Mouse (Mus musculus) hindbrain, embryonic 10.5 days (tissue): ENCODE results near the gene Tmem116. TPM values are rescaled to one million over a fixed set of nuclear protein-coding genes. Genes with fewer than 3 reads are reported as not detected.
A peak's percentile ranks its signal among the peaks of the same experiment; 100 is the strongest.

ENCODE experiments used
- DNase-seq: peaks from one replicate; pipeline ENCODE4 v3.0.0-alpha.2; 2017; ENCODE audit warnings: low spot score
- H3K27ac ChIP-seq: fragments of 300-500 bp; sonication (generic); 2 replicates; pipeline ENCODE4 v1.5.1; 2016; ENCODE audit warnings: mild to moderate bottlenecking, moderate library complexity
- H3K27me3 ChIP-seq: fragments of 300-500 bp; sonication (generic); 2 replicates; pipeline ENCODE4 v1.6.1; 2016; ENCODE audit warnings: mild to moderate bottlenecking; ENCODE audit not compliant: poor library complexity, insufficient read depth, severe bottlenecking
- H3K36me3 ChIP-seq: fragments of 300-500 bp; sonication (generic); 2 replicates; pipeline ENCODE4 v1.6.1; 2016; ENCODE audit warnings: mild to moderate bottlenecking, moderate library complexity
- H3K4me1 ChIP-seq: fragments of 300-500 bp; sonication (generic); replicated peaks from 2 replicates; pipeline ENCODE4 v1.6.1; 2016; ENCODE audit warnings: mild to moderate bottlenecking
- H3K4me3 ChIP-seq: fragments of 300-500 bp; sonication (generic); 2 replicates; pipeline ENCODE4 v1.5.1; 2016; ENCODE audit warnings: mild to moderate bottlenecking, moderate library complexity
- H3K9me3 ChIP-seq: fragments of 300-500 bp; sonication (generic); 2 replicates; pipeline ENCODE4 v1.6.1; 2016; ENCODE audit warnings: mild to moderate bottlenecking, moderate library complexity
- WGBS: fragments of 180-500 bp; shearing (Covaris S2); methylation state at CpG from one replicate; pipeline ENCODE4 v1.1.7; 2016; 5-methylcytosine and 5-hydroxymethylcytosine counted together
- polyA plus RNA-seq: library from polyadenylated mRNA; unstranded; fragments of >200 nt; fragmentation: Nextera tagmentation; extraction: Ambion mirVana; gene quantifications from 2 replicates; pipeline ENCODE4 v1.2.1, GENCODE M21; 2016

Gene Tmem116
- polyA plus RNA-seq, 1 experiment from 2014 or later = 0.93 TPM

GRCm38 (mm10) chr5:121525774-121526450, 74.2 kb downstream of the Tmem116 start:
- H3K4me1 ChIP-seq = no peaks in the 10 kb centered on the region
- no peaks in the 10 kb centered on the region for H3K27me3 ChIP-seq
- no peak for DNase-seq
- H3K27ac ChIP-seq = no peak overlapping the region
- 87% methylated on average over 14 of the region's 14 CpGs for WGBS
- no peaks in the 10 kb centered on the region for H3K9me3 ChIP-seq
- no peak overlapping the region for H3K4me3 ChIP-seq
- peaks cover 92% of the 10 kb centered on the region for H3K36me3 ChIP-seq

DNA sequence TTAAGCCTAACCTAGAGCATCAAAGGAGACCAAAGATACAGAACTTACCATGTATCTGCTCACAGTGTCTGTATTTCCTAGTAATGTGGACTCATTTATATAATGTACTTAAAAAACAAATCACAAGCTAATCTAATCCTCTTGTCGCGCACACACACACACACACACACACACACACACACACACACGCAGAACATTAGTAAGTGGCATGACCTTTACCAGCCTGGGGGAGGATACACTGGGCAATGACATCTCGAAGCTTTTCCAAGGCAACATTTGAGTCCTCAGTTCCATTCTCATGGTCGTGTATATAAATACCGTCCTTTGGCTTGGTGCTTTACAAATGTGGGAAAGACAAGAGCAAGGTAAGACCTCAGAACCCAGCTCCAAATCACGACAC, 74.8 kb downstream of the Tmem116 start:
- DNase-seq = no peak
- H3K27ac ChIP-seq = no peak overlapping the region
- H3K4me3 ChIP-seq = no peak overlapping the region
- H3K4me1 ChIP-seq = no peaks in the 10 kb centered on the region
- WGBS = 85% methylated on average over 7 of the region's 7 CpGs
- H3K36me3 ChIP-seq = peaks cover 92% of the 10 kb centered on the region
- no peaks in the 10 kb centered on the region for H3K9me3 ChIP-seq
- H3K27me3 ChIP-seq = no peaks in the 10 kb centered on the region

- 72% methylated on average over 8 of the region's 8 CpGs for WGBS
- Histone ChIP-seq H3K4me1 (no peaks in the 10 kb centered on the region), H3K27ac (no peak overlapping the region), H3K9me3 (no peaks in the 10 kb centered on the region), H3K4me3 (no peak overlapping the region), H3K36me3 (peaks cover 92% of the 10 kb centered on the region), H3K27me3 (no peaks in the 10 kb centered on the region)
- peak; percentile 12 for DNase-seq
These were observed 75.3 kb downstream of the Tmem116 start for GRCm38 (mm10) chr5:121526961-121527360.

- Histone ChIP-seq H3K9me3 (no peaks in the 10 kb centered on the region), H3K36me3 (peaks cover 97% of the 10 kb centered on the region), H3K27me3 (no peaks in the 10 kb centered on the region), H3K4me3 (no peak overlapping the region), H3K4me1 (peaks cover 11% of the 10 kb centered on the region), H3K27ac (no peak overlapping the region)
- DNase-seq = no peak
- 93% methylated on average over 5 of the region's 5 CpGs for WGBS
These were observed 82.8 kb downstream of the Tmem116 start for GRCm38 (mm10) chr5:121534521-121534920.

DNA sequence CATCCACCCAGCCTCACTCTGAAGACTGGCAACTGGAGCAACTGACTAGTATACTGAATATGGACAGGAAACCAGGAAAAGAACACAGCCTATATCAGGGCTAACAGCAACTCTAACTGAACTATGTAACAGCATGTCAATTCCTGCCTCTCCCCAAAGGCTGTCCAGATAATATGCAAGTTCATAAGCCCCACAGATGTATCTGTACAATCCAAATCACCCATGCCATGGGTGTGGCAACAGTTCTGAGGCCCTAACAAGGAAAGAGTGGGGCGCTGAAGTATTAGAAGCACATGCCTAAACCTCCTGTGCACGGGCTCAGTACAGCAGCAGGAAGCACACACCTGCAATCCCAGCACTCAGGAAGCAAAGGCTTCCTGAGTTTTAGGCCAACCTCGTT, 83.4 kb downstream of the Tmem116 start:
- WGBS = 95% methylated on average over 3 of the region's 3 CpGs
- H3K9me3 ChIP-seq = no peaks in the 10 kb centered on the region
- H3K27me3 ChIP-seq = no peaks in the 10 kb centered on the region
- no peak overlapping the region for H3K4me3 ChIP-seq
- no peak for DNase-seq
- H3K27ac ChIP-seq = no peak overlapping the region
- peaks cover 94% of the 10 kb centered on the region for H3K36me3 ChIP-seq
- H3K4me1 ChIP-seq = peaks cover 11% of the 10 kb centered on the region

- Histone ChIP-seq H3K4me3 (no peak overlapping the region), H3K4me1 (peaks cover 11% of the 10 kb centered on the region), H3K36me3 (peaks cover 82% of the 10 kb centered on the region), H3K27ac (no peak overlapping the region), H3K9me3 (no peaks in the 10 kb centered on the region), H3K27me3 (no peaks in the 10 kb centered on the region)
- WGBS = 65% methylated on average over 7 of the region's 7 CpGs
- DNase-seq = no peak
These were observed 85.3 kb downstream of the Tmem116 start for GRCm38 (mm10) chr5:121536921-121537555.

DNA sequence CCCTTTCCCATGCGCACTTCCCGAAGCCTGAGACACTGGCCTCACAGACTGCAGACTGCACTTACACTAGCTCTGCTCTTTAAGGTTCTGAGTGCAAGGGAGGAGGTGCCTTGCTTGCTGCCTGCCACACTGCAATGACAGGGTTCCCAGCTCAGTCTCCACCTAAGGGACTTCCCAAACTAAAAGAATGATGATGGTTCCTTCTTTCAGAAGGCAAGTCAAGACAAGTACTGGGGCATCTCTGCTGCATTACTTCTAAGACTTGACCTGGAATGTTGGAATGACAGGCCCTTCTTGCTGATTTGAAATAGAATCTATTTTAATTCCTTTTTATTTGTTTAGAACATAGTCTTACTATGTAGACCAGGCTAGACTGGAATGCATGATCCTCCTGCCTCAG, 85.9 kb downstream of the Tmem116 start:
- DNase-seq = no peak
- no peaks in the 10 kb centered on the region for H3K27me3 ChIP-seq
- peaks cover 14% of the 10 kb centered on the region for H3K4me1 ChIP-seq
- 85% methylated on average over 2 of the region's 2 CpGs for WGBS
- H3K4me3 ChIP-seq = no peak overlapping the region
- no peak overlapping the region for H3K27ac ChIP-seq
- no peaks in the 10 kb centered on the region for H3K9me3 ChIP-seq
- peaks cover 77% of the 10 kb centered on the region for H3K36me3 ChIP-seq

GRCm38 (mm10) chr5:121540066-121540465, 88.4 kb downstream of the Tmem116 start:
- no peak overlapping the region for H3K27ac ChIP-seq
- DNase-seq = no peak
- peaks cover 54% of the 10 kb centered on the region for H3K36me3 ChIP-seq
- WGBS = 94% methylated on average over 5 of the region's 5 CpGs
- peaks cover 33% of the 10 kb centered on the region for H3K4me1 ChIP-seq
- H3K4me3 ChIP-seq = no peak overlapping the region
- no peaks in the 10 kb centered on the region for H3K9me3 ChIP-seq
- no peaks in the 10 kb centered on the region for H3K27me3 ChIP-seq

DNA sequence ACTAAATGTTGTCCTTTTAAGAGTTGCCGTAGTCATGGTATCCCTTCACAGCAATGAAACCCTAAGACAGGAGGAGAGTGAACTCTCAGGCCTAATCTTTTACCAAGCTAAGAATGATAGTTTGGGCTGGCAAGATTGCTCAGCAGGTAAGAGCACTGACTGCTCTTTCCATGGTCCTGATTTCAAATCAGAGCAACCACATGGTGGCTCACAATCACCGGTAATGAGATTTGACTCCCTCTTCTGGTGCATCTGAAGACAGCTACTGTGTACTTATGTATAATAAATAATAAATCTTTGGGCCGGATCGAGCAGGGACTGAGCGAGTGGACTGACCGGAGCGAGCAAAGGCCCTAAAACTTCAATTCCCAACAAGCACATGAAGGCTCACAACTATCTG, 89.5 kb downstream of the Tmem116 start:
- peaks cover 34% of the 10 kb centered on the region for H3K4me1 ChIP-seq
- H3K4me3 ChIP-seq = no peak overlapping the region
- no peaks in the 10 kb centered on the region for H3K27me3 ChIP-seq
- H3K9me3 ChIP-seq = no peaks in the 10 kb centered on the region
- 93% methylated on average over 7 of the region's 7 CpGs for WGBS
- DNase-seq = no peak
- H3K36me3 ChIP-seq = peaks cover 42% of the 10 kb centered on the region
- H3K27ac ChIP-seq = no peak overlapping the region

DNA sequence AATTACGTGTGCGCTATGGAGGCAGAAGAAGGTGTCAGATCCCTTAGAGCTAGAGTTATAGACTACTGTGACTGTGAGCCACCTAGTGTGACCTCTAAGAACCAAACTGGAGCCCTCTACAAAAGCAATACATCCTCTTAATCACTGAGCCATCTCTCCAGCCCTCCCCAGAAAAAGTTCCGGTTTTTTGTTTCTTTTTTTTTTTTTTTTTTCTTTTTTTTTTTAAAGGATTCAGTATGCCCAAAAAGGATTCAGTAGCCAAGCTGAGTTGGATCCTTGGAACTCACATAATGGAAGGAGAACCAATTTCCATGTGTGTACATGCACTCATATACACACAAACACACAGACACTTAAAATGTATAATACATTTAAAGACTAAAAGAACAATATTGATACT, 91.7 kb downstream of the Tmem116 start:
- no peak overlapping the region for H3K4me3 ChIP-seq
- H3K9me3 ChIP-seq = no peaks in the 10 kb centered on the region
- H3K27ac ChIP-seq = no peak overlapping the region
- no peaks in the 10 kb centered on the region for H3K27me3 ChIP-seq
- DNase-seq = no peak
- H3K4me1 ChIP-seq = peaks cover 29% of the 10 kb centered on the region
- 88% methylated on average over 3 of the region's 3 CpGs for WGBS
- peaks cover 21% of the 10 kb centered on the region for H3K36me3 ChIP-seq

DNA sequence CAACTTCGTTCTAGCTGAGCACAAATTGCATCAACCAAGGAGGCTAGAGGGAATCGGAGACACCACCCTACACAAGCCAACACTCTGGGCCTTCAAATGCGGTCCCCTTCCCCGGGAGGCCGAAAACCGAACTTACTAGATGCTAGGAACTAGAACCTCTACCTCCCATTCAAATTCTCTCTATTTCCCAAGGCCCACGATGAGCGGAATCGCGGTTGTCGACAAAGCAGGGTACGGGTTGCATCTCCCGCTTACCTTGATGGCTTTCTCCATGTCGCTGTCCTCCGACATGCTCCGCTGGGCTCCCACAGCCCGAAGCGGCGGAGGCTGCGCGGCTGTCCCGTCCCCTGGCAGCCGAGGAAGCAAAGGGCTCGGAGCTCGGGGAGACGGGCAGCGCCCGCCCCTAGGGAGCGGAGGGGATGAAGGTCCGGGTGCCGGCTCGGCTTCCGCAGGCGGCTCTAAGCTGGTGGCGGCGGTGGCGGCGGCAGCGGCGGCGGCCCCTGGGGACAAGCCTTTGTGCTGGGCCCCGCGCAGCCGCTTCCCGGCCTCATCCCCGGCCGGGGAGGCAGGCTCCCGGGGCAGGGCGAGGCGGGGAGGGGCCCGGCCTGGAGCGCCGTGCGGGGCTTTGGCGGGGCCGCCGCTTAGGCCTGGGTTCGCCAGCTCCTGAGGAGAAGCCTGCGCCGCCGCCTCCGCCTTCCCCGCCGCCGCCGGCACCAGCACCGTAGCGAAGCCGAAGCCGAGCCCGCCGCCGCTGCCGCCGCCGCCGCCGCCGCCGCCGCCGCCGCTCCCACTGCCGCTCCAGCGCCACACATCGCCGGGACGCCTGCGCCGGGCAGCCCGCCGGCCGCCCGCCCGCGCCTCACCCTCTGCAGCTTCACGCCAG, 93.5 kb downstream of the Tmem116 start, which contains the start of the genes Adam1a and Gm42878:
Gene Adam1a (minus strand): TSS at position 573 of the 883 bp plus-strand sequence.
Gene Gm42878 (minus strand): TSS at position 573 of the 883 bp plus-strand sequence.
- Histone ChIP-seq H3K4me3 (peak within 1 kb of the TSS; percentile 100), H3K36me3 (0 out of 2 replicates have a peak, but pooled peaks cover 6% of the 10 kb centered on the region), H3K27me3 (no peaks in the 10 kb centered on the region), H3K4me1 (peaks cover 29% of the 10 kb centered on the region), H3K27ac (peak within 1 kb of the TSS; percentile 99), H3K9me3 (no peaks in the 10 kb centered on the region)
- WGBS = under 1% methylated on average over 97 of the region's 97 CpGs
- DNase-seq = peak; percentile 43

- 2% methylated on average over 55 of the region's 55 CpGs for WGBS
- peak within 1 kb of the TSS; percentile 99 for H3K27ac ChIP-seq
- no peaks in the 10 kb centered on the region for H3K9me3 ChIP-seq
- peak within 1 kb of the TSS; percentile 100 for H3K4me3 ChIP-seq
- peak; percentile 98 for DNase-seq
- H3K36me3 ChIP-seq = no peaks in the 10 kb centered on the region
- H3K4me1 ChIP-seq = peaks cover 29% of the 10 kb centered on the region
- no peaks in the 10 kb centered on the region for H3K27me3 ChIP-seq
These were observed 94.3 kb downstream of the Tmem116 start, which contains the start of gene Mapkapk5 for GRCm38 (mm10) chr5:121545793-121546529. TSS of gene Mapkapk5 (minus strand) at chr5:121545905.
